Mouse (Mus musculus) cerebellum, adult 18-20 months (tissue): ENCODE data around the gene Gm1043.
A peak's percentile ranks its signal among the peaks of the same experiment; 100 is the strongest.

ENCODE experiments used
- DNase-seq, 2 experiments: peaks; one replicate each; pipeline ENCODE4 v3.0.0; 2021

Gm1043 gene

GRCm38 (mm10) chr5:37246138-37246910, 161.2 kb downstream of the Gm1043 start:
- DNase-seq: peak; percentile 48 to 64

- DNase-seq: peak; percentile 69 to 84
Measured at GRCm38 (mm10) chr5:37247456-37247855, 162.3 kb downstream of the Gm1043 start.

GRCm38 (mm10) chr5:37248870-37249269, 163.7 kb downstream of the Gm1043 start:
- no peak for DNase-seq

- no peak for DNase-seq
Measured at GRCm38 (mm10) chr5:37251596-37251995, 166.4 kb downstream of the Gm1043 start.

GRCm38 (mm10) chr5:37252101-37252804, 167.1 kb downstream of the Gm1043 start:
- DNase-seq: no peak

- peak; percentile 46 to 47 for DNase-seq
Measured at GRCm38 (mm10) chr5:37254523-37254922, 169.4 kb downstream of the Gm1043 start.

- DNase-seq: no peak
Measured at GRCm38 (mm10) chr5:37256823-37257222, 171.7 kb downstream of the Gm1043 start.

GRCm38 (mm10) chr5:37257243-37257642, 172.1 kb downstream of the Gm1043 start:
- no peak for DNase-seq

GRCm38 (mm10) chr5:37261734-37262133, 176.6 kb downstream of the Gm1043 start:
- no peak for DNase-seq

GRCm38 (mm10) chr5:37263816-37264215, 178.6 kb downstream of the Gm1043 start:
- DNase-seq: no peak
